Mouse (Mus musculus) gastrocnemius, adult 2 months (tissue): ENCODE data around the gene Gm3187. TPM values are rescaled to one million over a fixed set of nuclear protein-coding genes. Genes with fewer than 3 reads are reported as not detected.
"Not testable (repeated sequence)": the region's sequence is repeated elsewhere in the genome, so short reads cannot be mapped to it uniquely, and the experiment has no call there.

Experiments
- DNase-seq: peaks from one replicate; pipeline ENCODE4 v3.0.0; 2022
- H3K27ac ChIP-seq: fragments of 200-600 bp; 2 replicates; pipeline ENCODE4 v1.8.1; 2022; ENCODE audit warnings: mild to moderate bottlenecking
- H3K4me3 ChIP-seq: fragments of 200-600 bp; 2 replicates; pipeline ENCODE4 v1.8.1; 2022; ENCODE audit warnings: mild to moderate bottlenecking, moderate library complexity
- intact Hi-C: fragments of 180-260 bp; cut with DNase I; formaldehyde crosslinking; loops from one replicate; pipeline ENCODE4 v1.15.1; 2025
- long read RNA-seq, 2 experiments: library from polyadenylated mRNA; stranded (forward); transcript quantifications; one replicate each; pipeline ENCODE4 v2.0.0; 2021
- total RNA-seq, 2 experiments: library from RNA; stranded (reverse); gene quantifications; 2 replicates each; pipeline ENCODE4 v1.2.3; 2021

The Gm3187 gene
- not detected for total RNA-seq
- long read RNA-seq, experiment 1, result 0 reads
- long read RNA-seq, experiment 2, result 0 reads

- H3K4me3 ChIP-seq, intact Hi-C loops, H3K27ac ChIP-seq, DNase-seq: not testable (repeated sequence)
Measured at GRCm38 (mm10) chr14:5483907-5484306, at the start of gene Gm3187. Gene Gm3187, plus strand, starts transcription at chr14:5484207.

- intact Hi-C loops, DNase-seq, H3K4me3 ChIP-seq, H3K27ac ChIP-seq: not testable (repeated sequence)
Measured at GRCm38 (mm10) chr14:5455367-5455766, 28.6 kb upstream of the Gm3187 start, which contains the start of gene Gm3194. Gene Gm3194, minus strand, starts transcription at chr14:5455467.

- intact Hi-C loops, H3K4me3 ChIP-seq, H3K27ac ChIP-seq, DNase-seq: not testable (repeated sequence)
Measured at GRCm38 (mm10) chr14:5460469-5460868, 23.5 kb upstream of the Gm3187 start.

- H3K27ac ChIP-seq, intact Hi-C loops: not testable (repeated sequence)
Measured at GRCm38 (mm10) chr14:5477730-5478129, 6.3 kb upstream of the Gm3187 start, which contains the start of gene Gm8246. Gene Gm8246, minus strand, starts transcription at chr14:5477830.

GRCm38 (mm10) chr14:5501374-5501773 lies 17.4 kb downstream of the Gm3187 start, which contains the start of gene Gm3488:
Gene Gm3488, plus strand, starts transcription at chr14:5501674.
- H3K4me3 ChIP-seq, H3K27ac ChIP-seq, intact Hi-C loops, DNase-seq: not testable (repeated sequence)

More at GRCm38 (mm10) chr14:5477730-5478129, 6.3 kb upstream of the Gm3187 start, which contains the start of gene Gm8246:
- not testable (repeated sequence) for H3K4me3 ChIP-seq, DNase-seq

- DNase-seq, H3K4me3 ChIP-seq, H3K27ac ChIP-seq, intact Hi-C loops: not testable (repeated sequence)
Measured at GRCm38 (mm10) chr14:5538196-5538595, 54.2 kb downstream of the Gm3187 start, which contains the start of gene Gm3532. Gene Gm3532, plus strand, starts transcription at chr14:5538496.

Other genes starting within 250 kb of the Gm3187 start
- gene Gm3526, start 223.6 kb upstream of the Gm3187 start, total RNA-seq, result not detected
- not detected for gene Gm3542, start 149.3 kb upstream of the Gm3187 start, total RNA-seq
- not detected for gene Gm3500, start 95.2 kb upstream of the Gm3187 start, total RNA-seq
- not detected for gene Gm3194, start 28.7 kb upstream of the Gm3187 start, total RNA-seq
- not detected for gene Gm8246, start 6.4 kb upstream of the Gm3187 start, total RNA-seq
- gene Gm3488, start 17.5 kb downstream of the Gm3187 start, total RNA-seq, result under 1 TPM; 0.20 to 0.42 TPM
- gene Gm3532, start 54.3 kb downstream of the Gm3187 start, total RNA-seq, result not detected
- not detected for gene Gm8265, start 148.8 kb downstream of the Gm3187 start, total RNA-seq
- gene Gm9603, start 203.2 kb downstream of the Gm3187 start, total RNA-seq, result not detected